Mouse (Mus musculus): ENCODE measurements around the gene Trim3.

DNA sequence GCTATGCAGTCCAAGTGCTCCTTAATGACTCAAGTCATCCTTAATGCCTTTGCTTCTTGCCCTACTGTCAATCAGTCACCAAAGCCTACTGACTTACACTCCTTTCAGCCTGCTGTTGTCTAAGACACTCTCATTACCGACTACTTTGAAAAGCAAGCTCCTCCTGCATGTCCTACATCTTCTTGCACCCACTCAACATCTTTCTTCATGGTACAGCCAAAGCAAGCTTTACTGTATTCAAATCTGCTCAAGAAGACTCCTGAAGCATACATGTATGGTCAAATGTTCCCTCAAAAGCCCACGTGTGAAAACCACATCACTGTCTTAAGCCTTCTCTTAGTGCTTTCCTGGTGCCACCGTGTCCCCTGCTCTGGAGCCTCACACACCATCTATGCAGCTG, 70.0 kb downstream of the Trim3 start:
- TF ChIP-seq CTCF (IDR thresholded peaks at IDR 0.05; ENCODE audit: insufficient read depth, low read depth, low read length) (no peak), POLR2A (IDR thresholded peaks at IDR 0.05; ENCODE audit: insufficient read depth, low read depth, low read length) (no peak)
